Mouse (Mus musculus) gastrocnemius, postnatal 36 days (tissue): Measurements from ENCODE around the gene Pygo1. TPM values are rescaled to one million over a fixed set of nuclear protein-coding genes. Genes with fewer than 3 reads are reported as not detected.
A peak's percentile ranks its signal among the peaks of the same experiment; 100 is the strongest.

Experiments used
- DNase-seq, 2 experiments: peaks; one replicate each; pipeline ENCODE4 v3.0.0; 2022
- intact Hi-C: fragments of 180-260 bp; cut with DNase I; formaldehyde crosslinking; loops from one replicate; pipeline ENCODE4 v1.15.1; 2025
- long read RNA-seq, 2 experiments: library from polyadenylated mRNA; stranded (forward); transcript quantifications; one replicate each; pipeline ENCODE4 v2.0.0; 2021
- total RNA-seq, 2 experiments: library from RNA; stranded (reverse); gene quantifications; 2 replicates each; pipeline ENCODE4 v1.2.3; 2021

Gene Pygo1
- total RNA-seq: 10 to 100 TPM in 1 of 2 experiments, 1 to 10 TPM in 1; 6.4 to 10.2 TPM
- long read RNA-seq, experiment 1, full-length matches to known transcripts: 2 of 3 reads
- long read RNA-seq, experiment 1, partial matches to known transcripts: 0 of 3 reads
- long read RNA-seq, experiment 1, other reads (novel, unspliced or antisense): 1 of 3 reads
- long read RNA-seq, experiment 2, full-length matches to known transcripts: 4 of 7 reads
- long read RNA-seq, experiment 2, partial matches to known transcripts: 0 of 7 reads
- long read RNA-seq, experiment 2, other reads (novel, unspliced or antisense): 3 of 7 reads

DNA sequence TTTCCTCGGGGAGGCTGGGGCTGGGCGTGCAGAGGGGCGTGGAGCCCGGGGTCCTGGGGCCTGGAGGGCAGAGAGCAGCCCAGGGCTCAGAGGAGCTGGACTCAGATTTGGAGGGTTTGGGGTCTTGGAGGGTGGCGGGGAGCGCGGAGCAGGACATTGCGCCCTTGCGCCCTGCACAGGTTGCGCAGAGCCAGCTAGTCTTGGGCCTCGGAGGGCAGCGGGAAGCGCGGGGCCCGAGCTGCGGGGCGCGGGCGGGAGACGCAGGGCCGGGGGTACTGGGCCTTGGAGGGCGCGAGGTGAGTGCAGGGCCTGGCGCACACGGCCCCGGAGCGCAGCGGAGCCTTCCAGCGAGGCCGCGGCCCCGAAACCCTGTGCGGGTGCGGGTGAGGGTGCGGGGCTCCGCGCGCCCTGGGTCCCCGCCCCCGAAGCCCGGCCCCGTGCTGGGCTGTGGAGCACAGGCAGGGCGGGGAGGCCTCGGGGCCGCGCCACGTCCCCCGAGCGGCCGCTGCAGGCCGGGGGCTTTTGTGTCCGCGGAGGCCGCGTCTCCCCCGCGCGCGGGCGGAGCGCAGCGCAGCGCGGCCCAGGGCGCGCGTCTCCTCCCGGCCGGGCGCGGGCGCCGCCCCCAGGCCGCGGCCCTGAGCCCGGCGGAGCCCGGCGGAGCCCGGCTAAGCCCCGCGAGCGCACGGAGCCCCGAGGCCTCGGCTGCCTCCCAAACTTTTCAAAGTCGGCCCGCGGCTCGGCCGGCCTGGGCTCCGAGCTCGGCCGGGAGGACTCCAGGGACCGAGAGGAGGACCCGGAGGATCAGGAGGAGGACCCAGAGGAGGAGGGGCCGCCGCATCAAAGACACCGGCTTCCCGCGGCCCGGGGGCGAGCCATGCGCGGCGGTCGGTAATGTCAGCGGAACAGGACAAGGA lies at the start of gene Pygo1:
Gene Pygo1 (plus strand): TSS at position 625 of the 914 bp plus-strand sequence.
- peak; percentile 31 to 57 for DNase-seq
- intact Hi-C loops: no loop called here

GRCm38 (mm10) chr9:72875878-72876277 lies 49.6 kb upstream of the Pygo1 start:
- DNase-seq: no peak
- intact Hi-C loops: no loop called here

DNA sequence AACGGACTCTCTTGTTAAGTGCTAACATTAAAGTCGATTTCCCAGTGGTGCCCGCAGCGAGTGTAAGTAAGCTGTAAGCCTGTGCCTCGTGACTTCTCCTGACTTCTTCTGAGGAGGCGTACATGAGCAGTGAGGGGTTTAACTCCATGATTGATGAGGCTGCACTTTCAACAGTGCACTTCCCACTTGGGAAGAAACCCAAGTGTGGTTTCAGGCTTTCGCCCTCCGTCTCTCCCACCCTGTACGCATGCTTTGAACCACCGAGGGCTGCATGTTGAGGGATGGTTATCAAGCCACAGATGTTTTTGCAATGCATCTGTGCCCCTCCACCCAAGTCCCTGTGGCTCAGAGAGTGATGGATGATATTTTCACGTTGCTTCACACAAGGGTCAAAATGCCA lies 47.5 kb upstream of the Pygo1 start:
- intact Hi-C loops: no loop called here
- no peak for DNase-seq

GRCm38 (mm10) chr9:72878656-72879055 lies 46.8 kb upstream of the Pygo1 start:
- DNase-seq: no peak
- intact Hi-C loops: no loop called here

- DNase-seq: no peak
- intact Hi-C loops: no loop called here
Observed at GRCm38 (mm10) chr9:72879601-72880000, 45.8 kb upstream of the Pygo1 start.

DNA sequence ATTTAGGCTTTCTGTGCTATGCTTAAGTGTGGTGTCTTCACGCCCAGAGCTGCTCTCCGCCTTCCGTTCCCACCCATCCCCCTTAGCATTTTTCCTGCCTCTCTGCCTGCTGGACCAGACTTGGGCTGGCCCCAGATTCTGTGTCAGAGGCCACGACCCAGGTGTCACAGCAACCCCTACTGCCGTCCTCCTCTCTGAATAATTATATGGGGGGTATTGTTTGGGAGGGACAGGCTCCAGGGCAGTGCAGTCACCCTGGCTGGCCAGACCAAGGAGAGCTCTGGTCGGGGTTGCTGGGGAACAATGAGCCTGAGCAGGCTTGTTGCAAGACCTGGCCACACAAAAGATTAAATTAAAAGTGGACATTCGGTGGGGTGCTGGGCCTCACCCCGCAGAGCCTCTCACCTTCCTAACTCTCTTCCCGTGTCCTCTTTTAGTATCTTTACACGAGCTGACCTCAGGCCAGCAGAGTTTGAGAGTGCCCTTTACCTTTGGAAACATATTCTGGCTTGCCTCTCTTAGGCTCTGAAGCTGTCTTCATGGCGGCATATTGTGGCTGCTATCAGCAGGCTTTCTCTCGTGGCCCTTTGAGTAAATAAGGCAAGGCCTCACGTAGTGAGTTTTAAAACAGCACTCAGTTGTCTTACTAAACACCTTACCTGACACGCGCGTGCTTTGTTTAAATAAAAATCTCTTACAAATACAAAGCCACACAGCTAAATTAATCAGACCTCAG lies 45.1 kb upstream of the Pygo1 start:
- no peak for DNase-seq
- intact Hi-C loops: loop anchor here (5.0 kb wide), 1 partner anchor 423 kb away; no protein-coding TSS in a partner anchor

GRCm38 (mm10) chr9:72881026-72881768 lies 44.2 kb upstream of the Pygo1 start:
- DNase-seq: peak in 1 of 2 experiments; percentile 17
- intact Hi-C loops: loop anchor here (5.0 kb wide), 1 partner anchor 424 kb away; no protein-coding TSS in a partner anchor

DNA sequence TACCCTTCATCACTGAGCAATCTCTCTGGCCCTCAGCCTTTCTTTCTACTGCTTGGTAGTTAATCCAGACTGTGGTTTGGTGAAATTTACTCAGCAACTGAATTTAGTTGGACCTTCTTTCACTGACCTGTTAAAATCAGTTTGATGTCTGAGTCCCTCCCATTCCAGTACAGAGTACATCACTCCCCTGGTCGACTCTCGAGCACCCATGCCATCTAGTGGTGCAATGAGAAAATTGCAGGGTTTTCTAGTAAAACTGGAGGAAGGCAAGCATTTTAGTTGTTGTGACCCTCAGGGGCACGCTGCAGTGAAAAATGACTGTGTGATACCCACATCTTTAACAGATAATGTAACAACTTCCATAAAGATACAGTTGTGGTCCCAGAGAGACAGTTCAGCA lies 41.5 kb upstream of the Pygo1 start:
- intact Hi-C loops: loop anchor here (1.0 to 5.0 kb wide), 2 partner anchors 118 to 427 kb away; no protein-coding TSS in a partner anchor
- DNase-seq: no peak

- intact Hi-C loops: loop anchor here (5.0 kb wide), 2 partner anchors 63 to 198 kb away; no protein-coding TSS in a partner anchor
- DNase-seq: no peak
Observed at GRCm38 (mm10) chr9:72889777-72890176, 35.7 kb upstream of the Pygo1 start.

GRCm38 (mm10) chr9:72890499-72891085 lies 34.9 kb upstream of the Pygo1 start:
- intact Hi-C loops: loop anchor here (5.0 kb wide), 1 partner anchor 62 kb away; no protein-coding TSS in a partner anchor
- DNase-seq: no peak

GRCm38 (mm10) chr9:72892761-72893160 lies 32.7 kb upstream of the Pygo1 start:
- intact Hi-C loops: loop anchor here (5.0 kb wide), 1 partner anchor 60 kb away; no protein-coding TSS in a partner anchor

GRCm38 (mm10) chr9:72894796-72895352 lies 30.6 kb upstream of the Pygo1 start:
- intact Hi-C loops: loop anchor here (5.0 kb wide), 1 partner anchor 57 kb away; no protein-coding TSS in a partner anchor
- DNase-seq: no peak

More at GRCm38 (mm10) chr9:72892761-72893160, 32.7 kb upstream of the Pygo1 start:
- no peak for DNase-seq

GRCm38 (mm10) chr9:72902057-72902456 lies 23.4 kb upstream of the Pygo1 start:
- peak in 1 of 2 experiments; percentile 30 for DNase-seq
- intact Hi-C loops: no loop called here

DNA sequence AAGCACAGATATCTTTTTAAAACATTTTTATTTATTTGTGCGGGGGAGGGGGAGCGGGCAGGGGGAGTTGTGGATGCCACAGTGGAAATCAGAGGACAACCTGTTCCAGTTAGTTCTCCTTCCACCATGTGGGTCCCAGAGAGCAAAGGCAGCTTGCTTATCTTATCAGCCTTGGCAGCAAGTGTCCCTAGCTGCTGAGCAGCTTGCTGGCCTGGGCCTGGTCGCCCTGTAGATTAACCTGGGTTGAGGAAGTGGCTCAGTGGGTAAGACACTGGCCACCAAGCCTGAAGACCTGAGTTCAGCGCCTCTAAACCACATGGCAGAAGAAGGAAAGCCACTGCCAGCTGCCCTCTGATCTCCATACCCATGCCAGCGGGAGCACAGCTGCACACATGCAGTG lies 22.8 kb upstream of the Pygo1 start:
- no peak for DNase-seq
- intact Hi-C loops: no loop called here

DNA sequence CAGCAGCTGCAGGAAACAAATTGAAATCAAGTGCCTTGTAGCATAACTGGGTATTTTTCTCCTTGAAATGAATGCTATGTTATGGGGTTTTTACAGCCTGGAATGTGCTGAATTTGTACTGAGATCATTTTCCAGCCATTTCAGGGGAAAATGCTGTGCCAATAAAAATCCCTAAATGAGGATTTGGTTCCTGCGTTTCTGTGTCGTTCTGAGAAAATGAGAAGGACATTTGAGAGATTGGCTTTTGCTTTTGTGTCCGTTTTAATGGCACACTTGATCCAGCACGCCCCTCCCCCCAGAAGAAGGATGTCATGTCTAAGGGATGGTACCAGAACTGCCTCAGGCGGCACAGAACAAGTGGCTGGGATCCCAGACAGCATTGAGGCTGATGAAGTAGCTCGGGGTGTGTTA lies 18.7 kb upstream of the Pygo1 start:
- DNase-seq: no peak
- intact Hi-C loops: no loop called here

DNA sequence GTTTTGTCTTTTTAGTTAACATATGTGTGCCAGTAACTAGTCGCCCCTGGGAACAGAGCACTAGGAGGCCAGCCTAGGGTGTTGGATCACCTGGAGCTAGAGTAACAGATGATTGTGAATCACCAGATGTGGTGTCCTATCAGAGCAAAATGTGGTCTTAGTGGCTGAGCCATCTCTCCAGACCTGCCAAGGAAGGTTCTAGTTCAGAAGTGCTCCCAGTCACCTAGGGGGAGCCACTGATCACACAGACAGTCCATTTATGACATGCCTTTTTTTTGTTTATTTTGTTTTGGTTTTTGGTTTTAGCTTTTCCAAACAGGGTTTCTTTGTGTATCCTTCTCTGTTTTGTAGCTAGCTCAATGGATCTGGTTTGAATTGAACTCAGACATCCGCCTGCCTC lies 14.1 kb upstream of the Pygo1 start:
- intact Hi-C loops: no loop called here

DNA sequence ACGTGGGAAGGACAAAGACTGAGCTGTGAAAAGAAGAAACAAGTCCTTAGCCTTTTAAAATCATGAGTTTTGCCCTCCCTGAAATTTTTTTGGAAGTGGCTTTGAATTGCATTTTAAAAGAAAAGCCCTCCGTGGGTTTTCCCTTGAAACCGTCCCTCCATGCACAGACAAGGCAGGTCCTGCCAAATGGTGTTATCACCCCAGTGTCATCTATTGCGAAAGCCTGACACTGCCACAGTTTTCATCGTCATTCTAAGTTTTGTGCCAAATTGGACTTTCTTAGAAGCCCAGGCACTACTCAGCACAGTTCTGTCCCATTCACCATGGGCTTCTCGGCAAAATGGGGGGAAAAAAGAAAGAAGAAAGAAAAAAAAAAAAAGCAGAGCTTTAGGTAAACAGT lies 11.9 kb upstream of the Pygo1 start:
- intact Hi-C loops: no loop called here

More for the DNA sequence above, 14.1 kb upstream of the Pygo1 start:
- no peak for DNase-seq

GRCm38 (mm10) chr9:72915728-72916127 lies 9.7 kb upstream of the Pygo1 start:
- intact Hi-C loops: no loop called here
- no peak for DNase-seq

More for the DNA sequence above, 11.9 kb upstream of the Pygo1 start:
- DNase-seq: no peak

GRCm38 (mm10) chr9:72923068-72923467 lies 2.4 kb upstream of the Pygo1 start:
- intact Hi-C loops: no loop called here
- no peak for DNase-seq
